Mouse (Mus musculus) myocyte (in vitro differentiated cells): ENCODE measurements around the gene Trpm3. TPM values are rescaled to one million over a fixed set of nuclear protein-coding genes. Genes with fewer than 3 reads are reported as not detected.

Source experiments
- H3K27me3 ChIP-seq: one replicate; pipeline ENCODE4 v1.6.1; 2011; ENCODE audit not compliant: control insufficient read depth, insufficient read depth, insufficient read length
- H3K36me3 ChIP-seq: one replicate; pipeline ENCODE4 v1.6.1; 2011; ENCODE audit not compliant: control insufficient read depth, insufficient read depth
- H3K4me2 ChIP-seq: one replicate; pipeline ENCODE4 v1.6.1; 2011; ENCODE audit warnings: low read depth, control low read depth
- H3K4me3 ChIP-seq: one replicate; pipeline ENCODE4 v1.5.1; 2011; ENCODE audit warnings: mild to moderate bottlenecking, control low read depth, moderate library complexity
- H3K79me2 ChIP-seq: one replicate; pipeline ENCODE4 v1.6.1; 2011; ENCODE audit not compliant: control insufficient read depth, insufficient read depth
- H3ac ChIP-seq: one replicate; pipeline ENCODE4 v1.6.1; 2011; ENCODE audit not compliant: control insufficient read depth, insufficient read length
- CEBPB ChIP-seq: IDR thresholded peaks from 2 replicates; pipeline ENCODE4 v1.6.1; 2011; ENCODE audit warnings: mild to moderate bottlenecking, moderate library complexity; ENCODE audit not compliant: poor library complexity, insufficient read depth, severe bottlenecking
- E2F4 ChIP-seq: IDR thresholded peaks from one replicate; pipeline ENCODE4 v1.6.1; 2011; ENCODE audit warnings: mild to moderate bottlenecking, control low read depth, moderate library complexity; ENCODE audit not compliant: insufficient read depth
- MAX ChIP-seq: IDR thresholded peaks from one replicate; pipeline ENCODE4 v1.6.1; 2011; ENCODE audit warnings: low read depth, mild to moderate bottlenecking, control low read depth
- MYOD1 ChIP-seq, 3 experiments: IDR thresholded peaks; one replicate each; pipeline ENCODE4 v1.6.1; 2011; ENCODE audit warnings: control low read depth in 2 of 3, low read depth in 2 of 3, mild to moderate bottlenecking in 2 of 3, moderate library complexity in 1 of 3; ENCODE audit not compliant: insufficient read length in 2 of 3, control insufficient read depth in 1 of 3
- MYOG ChIP-seq, 3 experiments: IDR thresholded peaks; one replicate each; pipeline ENCODE4 v1.6.1; 2011; ENCODE audit warnings: control low read depth in 2 of 3, low read depth in 2 of 3, mild to moderate bottlenecking in 2 of 3; ENCODE audit not compliant: insufficient read length in 2 of 3, control insufficient read depth in 1 of 3, insufficient read depth in 1 of 3
- POLR2A ChIP-seq: IDR thresholded peaks from one replicate; pipeline ENCODE4 v1.6.1; 2011; ENCODE audit warnings: low read depth, mild to moderate bottlenecking, control low read depth, moderate library complexity; ENCODE audit not compliant: insufficient read length
- POLR2AphosphoS2 ChIP-seq: IDR thresholded peaks from one replicate; pipeline ENCODE4 v1.6.1; 2011; ENCODE audit warnings: low read depth, control low read depth; ENCODE audit not compliant: insufficient read length
- REST ChIP-seq: IDR thresholded peaks from one replicate; pipeline ENCODE4 v1.6.1; 2011; ENCODE audit warnings: mild to moderate bottlenecking, control low read depth, moderate library complexity; ENCODE audit not compliant: insufficient read depth, insufficient read length
- SRF ChIP-seq: IDR thresholded peaks from one replicate; pipeline ENCODE4 v1.6.1; 2011; ENCODE audit warnings: low read depth; ENCODE audit not compliant: control insufficient read depth, insufficient read length
- TCF12 ChIP-seq: IDR thresholded peaks from one replicate; pipeline ENCODE4 v1.6.1; 2011; ENCODE audit warnings: mild to moderate bottlenecking, control low read depth; ENCODE audit not compliant: poor library complexity, insufficient read depth, severe bottlenecking
- TCF3 ChIP-seq: IDR thresholded peaks from one replicate; pipeline ENCODE4 v1.6.1; 2011; ENCODE audit warnings: low read depth, control low read depth; ENCODE audit not compliant: insufficient read length
- USF1 ChIP-seq: IDR thresholded peaks from one replicate; pipeline ENCODE4 v1.6.1; 2011; ENCODE audit warnings: low read depth, mild to moderate bottlenecking, control low read depth, moderate library complexity
- polyA plus RNA-seq: library from polyadenylated mRNA; unstranded; fragments of >200 nt; fragmentation: generic; extraction: Trizol; gene quantifications from one replicate; pipeline ENCODE4 v1.2.1, GENCODE M21; 2012; ENCODE audit warnings: missing spikeins

Gene Trpm3
- polyA plus RNA-seq, 1 experiment, result 0.05 TPM

- no peak overlapping the region for H3ac ChIP-seq
- TF ChIP-seq SRF (no peak), MYOD1 (IDR thresholded peaks at IDR 0.05; ENCODE audit: control insufficient read depth in 1 of 3, insufficient read length in 2 of 3, low read depth in 2 of 3) (no peak), TCF3 (no peak), REST (no peak), USF1 (no peak), E2F4 (no peak), POLR2AphosphoS2 (no peak), CEBPB (no peak)
- no peaks in the 10 kb centered on the region for H3K36me3 ChIP-seq
- no peaks in the 10 kb centered on the region for H3K79me2 ChIP-seq
- no peaks in the 10 kb centered on the region for H3K27me3 ChIP-seq
- no peak overlapping the region for H3K4me3 ChIP-seq
- H3K4me2 ChIP-seq, result no peak overlapping the region
Measured at GRCm38 (mm10) chr19:22448340-22449288, 309.8 kb downstream of the Trpm3 start.

DNA sequence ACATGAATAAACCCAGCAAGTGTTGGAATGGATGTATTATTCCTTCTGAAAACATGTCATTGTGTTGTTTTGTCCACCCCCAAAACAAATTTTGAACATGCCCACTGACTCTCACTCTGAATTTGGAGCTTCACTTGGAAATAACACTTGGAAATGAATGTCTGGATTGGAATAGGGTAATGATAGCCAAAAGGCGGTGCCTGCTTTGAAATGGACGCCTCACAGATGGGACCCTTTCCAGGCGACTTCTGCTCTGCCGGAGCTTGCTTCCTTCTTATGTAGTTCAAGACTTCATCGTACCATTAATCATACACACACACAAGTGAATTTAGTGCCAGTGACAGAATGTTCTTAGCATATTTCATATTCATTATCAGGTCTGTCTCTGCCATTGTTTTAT lies 312.4 kb downstream of the Trpm3 start:
- no peak for TF ChIP-seq E2F4
- no peak for TF ChIP-seq MYOG (IDR thresholded peaks at IDR 0.05; ENCODE audit: control insufficient read depth in 1 of 3, insufficient read depth in 1 of 3, insufficient read length in 2 of 3, low read depth in 2 of 3)
- TF ChIP-seq MAX, result no peak
- no peak for TF ChIP-seq POLR2A
- TF ChIP-seq REST, result no peak

DNA sequence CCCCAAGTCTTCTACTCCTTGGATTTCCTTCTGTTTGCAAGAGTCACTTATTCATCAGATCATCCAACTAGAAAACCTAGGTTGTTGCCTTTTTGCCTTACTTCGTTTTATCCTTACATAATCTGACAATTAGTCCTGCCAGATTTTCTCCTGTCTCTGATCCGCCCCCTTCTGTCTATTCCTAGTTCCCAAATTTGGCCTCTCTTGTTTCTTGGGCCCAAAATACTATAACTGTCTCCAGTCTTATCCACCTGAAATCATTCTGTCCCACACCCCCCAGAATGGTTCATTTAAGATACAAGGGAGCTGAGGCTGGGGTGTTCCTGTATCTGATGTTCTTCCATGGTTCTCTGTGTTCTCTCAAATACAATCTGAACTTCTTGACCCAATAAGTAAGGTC lies 318.1 kb downstream of the Trpm3 start:
- H3K27me3 ChIP-seq, result no peaks in the 10 kb centered on the region
- H3K36me3 ChIP-seq, result no peaks in the 10 kb centered on the region
- no peak overlapping the region for H3ac ChIP-seq
- no peak for TF ChIP-seq E2F4
- no peak overlapping the region for H3K4me2 ChIP-seq
- H3K4me3 ChIP-seq, result no peak overlapping the region
- H3K79me2 ChIP-seq, result no peaks in the 10 kb centered on the region

More for the DNA sequence above, 312.4 kb downstream of the Trpm3 start:
- H3ac ChIP-seq, result no peak overlapping the region
- H3K27me3 ChIP-seq, result no peaks in the 10 kb centered on the region
- no peak overlapping the region for H3K4me3 ChIP-seq
- no peaks in the 10 kb centered on the region for H3K79me2 ChIP-seq
- H3K4me2 ChIP-seq, result no peak overlapping the region
- no peaks in the 10 kb centered on the region for H3K36me3 ChIP-seq

- Histone ChIP-seq H3K79me2 (no peaks in the 10 kb centered on the region), H3K27me3 (no peaks in the 10 kb centered on the region), H3ac (no peak overlapping the region), H3K36me3 (no peaks in the 10 kb centered on the region), H3K4me2 (no peak overlapping the region), H3K4me3 (no peak overlapping the region)
- TF ChIP-seq SRF, result no peak
- TF ChIP-seq MYOG (IDR thresholded peaks at IDR 0.05; ENCODE audit: control insufficient read depth in 1 of 3, insufficient read depth in 1 of 3, insufficient read length in 2 of 3, low read depth in 2 of 3), result no peak
- no peak for TF ChIP-seq MYOD1 (IDR thresholded peaks at IDR 0.05; ENCODE audit: control insufficient read depth in 1 of 3, insufficient read length in 2 of 3, low read depth in 2 of 3)
- no peak for TF ChIP-seq TCF3
- no peak for TF ChIP-seq POLR2AphosphoS2
- no peak for TF ChIP-seq POLR2A
- TF ChIP-seq CEBPB, result no peak
- TF ChIP-seq MAX, result no peak
- no peak for TF ChIP-seq TCF12
- no peak for TF ChIP-seq REST
- TF ChIP-seq USF1, result no peak
- no peak for TF ChIP-seq E2F4
Measured at GRCm38 (mm10) chr19:22462043-22462442, 323.2 kb downstream of the Trpm3 start.

DNA sequence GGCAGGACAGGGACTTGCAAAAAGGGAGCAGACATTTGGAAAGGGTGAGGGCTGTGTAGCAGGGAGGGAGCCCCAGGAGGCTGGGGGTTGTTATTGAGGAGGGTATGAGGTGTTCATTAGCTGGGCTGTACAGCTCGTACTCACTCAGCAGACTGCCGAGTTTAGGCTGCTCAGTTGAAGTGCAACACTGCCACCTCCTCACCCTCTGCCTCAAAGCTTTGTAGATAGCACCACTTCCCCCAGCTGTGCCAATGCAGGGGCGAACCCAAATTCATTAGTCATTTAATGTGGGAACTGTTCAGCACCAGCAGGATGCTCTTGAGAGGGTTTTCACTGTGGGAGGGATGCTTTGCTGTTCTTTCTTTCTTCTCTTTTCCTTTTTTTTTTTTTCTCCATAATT lies 324.7 kb downstream of the Trpm3 start:
- Histone ChIP-seq H3ac (no peak overlapping the region), H3K27me3 (no peaks in the 10 kb centered on the region), H3K36me3 (no peaks in the 10 kb centered on the region), H3K4me3 (no peak overlapping the region), H3K79me2 (no peaks in the 10 kb centered on the region), H3K4me2 (no peak overlapping the region)
- TF ChIP-seq MYOD1 (IDR thresholded peaks at IDR 0.05; ENCODE audit: control insufficient read depth in 1 of 3, insufficient read length in 2 of 3, low read depth in 2 of 3), result no peak
- TF ChIP-seq POLR2AphosphoS2, result no peak
- no peak for TF ChIP-seq USF1
- no peak for TF ChIP-seq REST
- no peak for TF ChIP-seq MAX
- no peak for TF ChIP-seq SRF
- TF ChIP-seq TCF12, result no peak
- no peak for TF ChIP-seq TCF3
- TF ChIP-seq E2F4, result no peak
- no peak for TF ChIP-seq MYOG (IDR thresholded peaks at IDR 0.05; ENCODE audit: control insufficient read depth in 1 of 3, insufficient read depth in 1 of 3, insufficient read length in 2 of 3, low read depth in 2 of 3)
- TF ChIP-seq POLR2A, result no peak
- no peak for TF ChIP-seq CEBPB
